Mouse (Mus musculus) E14TG2a.4 (cell line): ENCODE data around the gene Ltbp2.

Experiments used
- CTCF ChIP-seq: conservative IDR thresholded peaks from 2 replicates; pipeline ENCODE4 v1.5.1; 2014; ENCODE audit warnings: low read length
- POU5F1 ChIP-seq: IDR thresholded peaks from 2 replicates; pipeline ENCODE4 v1.6.1; 2014; ENCODE audit warnings: low read length, borderline replicate concordance

DNA sequence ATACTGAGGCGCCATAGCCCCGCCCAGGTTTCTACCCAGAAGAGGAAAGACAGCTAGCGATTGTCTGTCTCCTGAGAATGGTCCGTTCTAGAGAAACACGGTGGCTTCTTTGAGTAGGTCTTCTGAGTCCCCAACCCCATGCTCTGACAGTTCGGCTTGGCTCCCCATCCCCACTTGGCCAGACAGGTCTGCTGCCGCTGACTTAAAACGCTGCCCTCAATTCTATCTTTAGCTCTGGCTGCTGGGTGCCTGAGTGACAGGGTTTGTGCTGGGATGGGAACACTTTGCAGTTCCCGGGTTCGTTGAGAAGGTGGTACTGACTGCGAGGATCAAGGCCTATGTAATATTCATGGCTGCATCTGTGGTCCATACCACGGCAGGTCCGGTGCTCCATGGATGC, 143.0 kb downstream of the Ltbp2 start:
- TF ChIP-seq CTCF: no peak
- no peak for TF ChIP-seq POU5F1
